Mouse (Mus musculus) forebrain, embryonic 14.5 days (tissue): ENCODE measurements around the gene Capsl. TPM values are rescaled to one million over a fixed set of nuclear protein-coding genes. Genes with fewer than 3 reads are reported as not detected.

ENCODE experiments used
- ATAC-seq: fragments of 200-750 bp; cut with Nextera tagmentation; 2 replicates; pipeline ENCODE4 v1.8.0; 2017; ENCODE audit warnings: mild to moderate bottlenecking, moderate library complexity
- DNase-seq: peaks from one replicate; pipeline ENCODE4 v3.0.0-alpha.2; 2015; ENCODE audit warnings: low spot score
- H3K27ac ChIP-seq: fragments of 300-500 bp; sonication (generic); 2 replicates; pipeline ENCODE4 v1.5.1; 2014; ENCODE audit warnings: low read depth, mild to moderate bottlenecking, control low read depth, low read length, moderate library complexity
- H3K27me3 ChIP-seq: fragments of 300-500 bp; sonication (generic); replicated peaks from 2 replicates; pipeline ENCODE4 v1.6.1; 2014; ENCODE audit warnings: low read length, control low read depth, mixed read lengths; ENCODE audit not compliant: control insufficient read depth, insufficient read depth
- H3K36me3 ChIP-seq: fragments of 300-500 bp; sonication (generic); 2 replicates; pipeline ENCODE4 v1.6.1; 2014; ENCODE audit warnings: low read length, control low read depth; ENCODE audit not compliant: control insufficient read depth, insufficient read depth
- H3K4me1 ChIP-seq: fragments of 300-500 bp; sonication (generic); 2 replicates; pipeline ENCODE4 v1.6.1; 2014; ENCODE audit warnings: antibody characterized with exemption, low read length, control low read depth; ENCODE audit not compliant: control insufficient read depth, insufficient read depth
- H3K4me2 ChIP-seq: fragments of 300-500 bp; sonication (generic); 2 replicates; pipeline ENCODE4 v1.6.1; 2014; ENCODE audit warnings: mild to moderate bottlenecking, control low read depth, low read length
- H3K4me3 ChIP-seq: fragments of 300-500 bp; sonication (generic); 2 replicates; pipeline ENCODE4 v1.5.1; 2014; ENCODE audit warnings: low read depth, low read length, control low read depth
- H3K9ac ChIP-seq: fragments of 300-500 bp; sonication (generic); 2 replicates; pipeline ENCODE4 v1.6.1; 2014; ENCODE audit warnings: mild to moderate bottlenecking, low read length, control low read depth, moderate library complexity
- H3K9me3 ChIP-seq: fragments of 300-500 bp; sonication (generic); replicated peaks from 2 replicates; pipeline ENCODE4 v1.6.1; 2016; ENCODE audit warnings: low read length, control low read depth, mixed read lengths; ENCODE audit not compliant: control insufficient read depth
- WGBS: fragments of 180-500 bp; shearing (Covaris S2); extraction: QIAGEN DNeasy Blood & Tissue Kit; methylation state at CpG from one replicate; pipeline ENCODE4 v1.1.7; 2014; 5-methylcytosine and 5-hydroxymethylcytosine counted together
- polyA plus RNA-seq: library from polyadenylated mRNA; unstranded; fragments of >200 nt; fragmentation: Nextera tagmentation; extraction: Ambion mirVana; gene quantifications from 2 replicates; pipeline ENCODE4 v1.2.1, GENCODE M21; 2014

Gene Capsl
- 2.6 and 2.7 TPM in 2 replicates for polyA plus RNA-seq

DNA sequence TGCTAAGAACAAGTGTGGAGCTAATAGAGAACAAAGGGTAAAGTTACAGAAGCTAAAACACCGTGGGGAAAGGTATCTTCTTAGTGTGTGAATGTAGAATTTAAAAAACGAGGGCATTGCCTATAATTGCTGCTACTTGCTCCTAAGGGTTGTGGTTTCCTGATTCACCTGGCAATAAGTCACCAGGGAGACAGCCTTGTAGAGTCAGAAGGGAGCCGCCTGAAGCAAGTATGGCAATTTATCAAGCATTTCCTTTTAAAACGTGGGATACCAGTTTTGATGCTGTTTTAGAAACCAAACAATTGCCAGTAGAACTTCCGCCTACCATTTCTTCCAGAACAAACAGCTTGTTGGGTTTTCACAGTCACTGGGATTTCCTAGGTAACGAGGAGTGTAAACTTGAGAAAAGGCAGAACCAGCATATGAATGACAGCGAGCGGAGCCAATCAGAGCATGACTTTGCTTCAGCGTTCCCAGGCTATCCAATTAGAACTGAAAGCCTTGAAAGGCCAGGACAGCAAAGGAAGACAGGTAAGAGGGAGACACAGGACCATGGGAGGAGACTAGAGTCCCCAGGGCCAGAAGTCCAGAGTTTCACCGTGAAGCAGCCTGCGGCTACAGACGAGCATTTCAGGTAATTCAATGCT, at the start of gene Capsl:
Capsl (plus strand) TSS at position 495 of the 647 bp plus-strand sequence.
- no peak within 1 kb of the TSS for H3K4me3 ChIP-seq
- H3K27me3 ChIP-seq, result no peaks in the 10 kb centered on the region
- H3K27ac ChIP-seq, result no peak within 1 kb of the TSS
- H3K9ac ChIP-seq, result no peak within 1 kb of the TSS
- no peaks in the 10 kb centered on the region for H3K4me1 ChIP-seq
- WGBS, result 44% methylated on average over 12 of the region's 12 CpGs
- H3K9me3 ChIP-seq, result no peaks in the 10 kb centered on the region
- H3K4me2 ChIP-seq, result no peak within 1 kb of the TSS
- peak; percentile 87 for ATAC-seq
- DNase-seq, result peak; percentile 63
- no peaks in the 10 kb centered on the region for H3K36me3 ChIP-seq

DNA sequence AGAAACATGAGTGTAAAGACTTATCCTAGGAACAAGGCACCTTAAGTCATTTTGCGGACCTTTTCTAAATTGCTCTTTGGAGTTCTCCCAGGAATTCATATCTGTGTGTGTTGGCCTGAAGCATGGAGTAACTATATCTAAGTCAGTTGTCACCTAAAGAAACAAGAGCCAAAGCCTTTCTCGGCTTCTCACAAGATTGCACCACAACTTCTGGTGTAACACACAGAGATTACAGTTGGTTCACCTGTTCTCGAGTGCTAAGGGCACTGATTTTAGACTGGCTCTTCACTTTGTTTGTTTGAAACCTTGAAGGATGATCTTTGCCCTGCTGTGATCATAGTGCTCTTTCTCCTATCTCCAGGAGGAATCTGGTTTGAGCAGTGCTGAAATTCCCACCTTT, 26.4 kb upstream of the Capsl start:
- 92% methylated on average over 3 of the region's 3 CpGs for WGBS
- Histone ChIP-seq H3K9me3 (no peaks in the 10 kb centered on the region), H3K4me3 (no peak overlapping the region), H3K9ac (no peak overlapping the region), H3K4me2 (no peak overlapping the region), H3K4me1 (no peaks in the 10 kb centered on the region), H3K36me3 (no peaks in the 10 kb centered on the region), H3K27ac (no peak overlapping the region), H3K27me3 (no peaks in the 10 kb centered on the region)
- ATAC-seq, result no peak
- DNase-seq, result no peak

DNA sequence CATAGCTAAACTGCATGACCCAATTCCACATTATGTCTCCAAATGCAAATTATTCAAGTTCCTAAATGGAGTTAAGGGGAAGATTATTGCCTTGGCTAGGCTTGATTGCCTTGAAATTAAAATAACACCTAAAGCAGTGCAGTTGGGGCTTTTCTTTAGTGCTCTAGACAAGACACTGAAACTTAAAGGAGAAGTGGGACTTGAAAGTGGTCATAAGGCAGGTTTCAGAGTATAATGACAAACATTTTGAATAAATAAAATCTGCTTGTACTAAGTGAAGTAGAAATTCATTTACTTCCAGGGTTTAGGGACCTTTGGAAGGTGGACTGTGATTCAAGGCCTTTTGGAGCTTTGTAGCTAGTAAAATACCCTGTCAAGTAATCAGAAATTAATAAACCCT, 14.7 kb upstream of the Capsl start:
- Histone ChIP-seq H3K4me2 (no peak overlapping the region), H3K4me1 (no peaks in the 10 kb centered on the region), H3K36me3 (no peaks in the 10 kb centered on the region), H3K9ac (no peak overlapping the region), H3K27me3 (no peaks in the 10 kb centered on the region), H3K9me3 (no peaks in the 10 kb centered on the region), H3K27ac (no peak overlapping the region), H3K4me3 (no peak overlapping the region)
- ATAC-seq (no peak), DNase-seq (no peak)

DNA sequence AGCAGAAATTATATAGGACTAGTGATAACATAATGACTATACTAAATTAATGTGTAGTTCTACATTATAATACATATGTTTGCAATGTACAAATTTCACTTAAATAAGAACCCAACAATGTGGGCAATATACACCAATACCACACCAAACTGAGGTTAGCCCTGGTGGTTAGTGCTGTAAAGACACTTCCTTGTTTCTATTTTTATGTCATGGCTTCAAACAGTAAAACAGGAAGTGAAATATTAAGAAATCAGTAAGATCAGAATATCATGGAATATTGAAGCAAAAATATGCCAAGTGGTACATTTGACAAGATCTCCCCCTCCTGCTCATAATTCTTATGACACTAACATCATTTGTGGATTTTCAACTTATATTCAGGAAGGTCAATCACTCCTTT, 8.0 kb upstream of the Capsl start:
- Histone ChIP-seq H3K36me3 (no peaks in the 10 kb centered on the region), H3K9me3 (no peaks in the 10 kb centered on the region), H3K9ac (no peak overlapping the region), H3K27ac (no peak overlapping the region), H3K27me3 (no peaks in the 10 kb centered on the region), H3K4me3 (no peak overlapping the region), H3K4me1 (no peaks in the 10 kb centered on the region), H3K4me2 (no peak overlapping the region)
- DNase-seq, result no peak
- ATAC-seq, result no peak

DNA sequence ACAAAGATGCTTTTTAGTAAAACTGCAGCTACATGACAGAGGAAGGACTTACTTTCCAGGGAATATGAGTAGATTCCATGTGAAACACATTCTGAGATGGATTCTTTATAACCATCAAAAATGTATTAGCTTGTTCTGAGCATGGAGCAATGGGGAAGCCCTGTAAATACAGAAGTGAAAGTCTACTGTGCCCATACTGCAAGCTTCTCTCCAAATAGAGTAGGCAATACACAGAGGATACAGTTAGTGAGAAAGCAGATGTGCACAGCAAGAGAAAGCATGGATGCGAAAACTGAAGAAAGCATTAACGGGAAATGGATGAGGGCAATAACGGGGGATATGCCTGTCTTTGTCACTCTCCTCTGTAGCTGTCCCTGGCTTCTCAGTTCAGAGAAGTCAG, 6.0 kb upstream of the Capsl start:
- Histone ChIP-seq H3K4me3 (no peak overlapping the region), H3K36me3 (no peaks in the 10 kb centered on the region), H3K9ac (no peak overlapping the region), H3K4me2 (no peak overlapping the region), H3K4me1 (no peaks in the 10 kb centered on the region), H3K27ac (no peak overlapping the region), H3K9me3 (no peaks in the 10 kb centered on the region), H3K27me3 (no peaks in the 10 kb centered on the region)
- WGBS, result 95% methylated on average over 3 of the region's 3 CpGs
- DNase-seq, result no peak
- no peak for ATAC-seq

DNA sequence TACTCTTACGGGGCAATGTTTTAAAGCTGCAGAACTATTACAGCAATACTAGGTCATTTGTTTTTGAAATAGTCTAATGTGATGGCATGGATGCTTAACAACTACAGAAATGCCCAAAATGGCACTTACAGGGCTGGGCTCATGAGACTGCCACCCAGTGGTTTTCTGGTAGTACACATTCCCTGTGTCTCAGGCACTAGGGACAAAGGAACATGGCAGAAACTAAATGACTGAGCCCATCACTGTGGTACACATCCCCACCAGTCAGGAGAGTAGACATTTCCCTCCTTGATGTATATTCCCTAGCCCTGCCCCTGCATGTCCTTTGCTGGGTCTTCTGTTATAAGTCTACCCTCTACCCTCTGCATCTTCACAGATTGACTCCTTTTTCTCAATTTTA, 16.2 kb downstream of the Capsl start:
- Histone ChIP-seq H3K4me2 (no peak overlapping the region), H3K4me3 (no peak overlapping the region), H3K27ac (no peak overlapping the region), H3K9me3 (no peaks in the 10 kb centered on the region), H3K36me3 (no peaks in the 10 kb centered on the region), H3K27me3 (no peaks in the 10 kb centered on the region), H3K9ac (no peak overlapping the region), H3K4me1 (no peaks in the 10 kb centered on the region)
- WGBS, result 83% methylated on average over 1 of the region's 1 CpGs
- no peak for ATAC-seq
- DNase-seq, result peak; percentile 6

DNA sequence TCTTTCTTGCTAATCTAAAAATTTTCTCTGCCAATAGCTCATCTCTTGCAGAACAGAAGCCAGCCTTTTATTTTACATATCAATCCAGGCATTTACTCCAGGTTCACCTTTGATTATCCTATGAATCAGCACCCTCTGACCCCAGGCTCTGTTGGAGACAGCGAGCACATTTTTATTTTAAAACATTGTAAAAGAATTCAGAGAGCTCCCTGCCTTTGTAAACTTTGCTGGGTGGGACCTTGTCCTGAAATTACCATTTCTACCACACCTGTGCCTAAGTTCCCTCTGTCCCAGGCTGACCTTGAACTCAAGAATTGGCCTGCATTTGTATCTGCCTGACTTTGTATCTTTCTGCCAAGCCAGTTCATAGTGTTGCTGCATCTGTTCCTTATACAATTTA, 17.0 kb downstream of the Capsl start:
- Histone ChIP-seq H3K9ac (no peak overlapping the region), H3K4me1 (no peaks in the 10 kb centered on the region), H3K27me3 (no peaks in the 10 kb centered on the region), H3K36me3 (no peaks in the 10 kb centered on the region), H3K4me3 (no peak overlapping the region), H3K9me3 (no peaks in the 10 kb centered on the region), H3K4me2 (no peak overlapping the region), H3K27ac (no peak overlapping the region)
- DNase-seq, result no peak
- no peak for ATAC-seq
- 73% methylated on average over 1 of the region's 1 CpGs for WGBS

DNA sequence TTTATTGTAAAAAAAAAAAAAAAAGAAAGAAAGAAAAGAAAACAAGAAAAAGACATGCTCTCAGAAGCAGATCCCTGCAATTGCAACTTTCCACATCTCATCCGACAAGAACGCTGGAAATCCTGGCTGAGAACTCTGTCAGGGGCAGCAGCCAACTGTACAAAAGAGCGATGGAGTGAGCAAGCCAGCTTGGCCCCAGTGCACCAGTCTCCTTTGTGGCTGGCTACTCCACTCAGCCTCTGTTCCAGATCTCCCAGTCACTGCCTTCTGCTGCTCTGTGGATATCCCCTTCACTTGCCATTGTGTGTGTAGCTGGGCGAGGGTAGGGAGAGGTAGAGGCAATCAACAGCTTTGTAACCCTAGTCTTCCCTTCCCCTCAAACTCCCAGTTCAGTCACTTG, 18.4 kb downstream of the Capsl start:
- no peak for ATAC-seq
- H3K27ac ChIP-seq, result no peak overlapping the region
- WGBS, result 81% methylated on average over 4 of the region's 4 CpGs
- H3K9me3 ChIP-seq, result no peaks in the 10 kb centered on the region
- no peaks in the 10 kb centered on the region for H3K36me3 ChIP-seq
- no peaks in the 10 kb centered on the region for H3K27me3 ChIP-seq
- H3K4me1 ChIP-seq, result no peaks in the 10 kb centered on the region
- no peak overlapping the region for H3K9ac ChIP-seq
- no peak overlapping the region for H3K4me3 ChIP-seq
- no peak overlapping the region for H3K4me2 ChIP-seq
- peak; percentile 3 for DNase-seq

DNA sequence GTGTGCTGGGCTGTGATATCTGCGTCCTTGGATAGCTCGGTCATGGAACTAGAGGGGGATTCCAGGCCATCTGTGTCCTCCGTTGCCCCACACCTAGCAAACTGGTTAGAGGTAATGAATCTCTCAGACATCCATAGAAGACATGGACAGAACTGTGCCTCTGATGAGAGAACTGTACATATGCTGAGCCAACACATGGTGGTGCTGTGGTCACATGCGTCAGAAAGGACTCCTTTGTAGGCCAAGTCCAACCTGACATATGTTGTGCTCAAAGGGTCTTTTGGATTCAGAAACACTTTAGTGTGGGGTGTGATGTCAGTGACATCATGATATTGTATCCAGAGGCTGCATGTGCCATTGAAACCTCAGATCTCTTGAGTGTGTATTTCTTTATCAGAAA, 19.4 kb downstream of the Capsl start:
- Histone ChIP-seq H3K36me3 (no peaks in the 10 kb centered on the region), H3K9ac (no peak overlapping the region), H3K4me3 (no peak overlapping the region), H3K9me3 (no peaks in the 10 kb centered on the region), H3K4me1 (no peaks in the 10 kb centered on the region), H3K27ac (no peak overlapping the region), H3K27me3 (no peaks in the 10 kb centered on the region), H3K4me2 (no peak overlapping the region)
- DNase-seq (peak; percentile 75), ATAC-seq (peak; percentile 96)
- 75% methylated on average over 4 of the region's 4 CpGs for WGBS
